In genomic region chr13:46023630-46024041, GRCm38 (mm10) we compare ENCODE assay signal across 13 mouse cellular contexts. TPM values are rescaled to one million over a fixed set of nuclear protein-coding genes. Genes with fewer than 3 reads are reported as not detected.
DNase-seq lines count a peak whose midpoint lies in the region; ATAC-seq and TF ChIP-seq lines count a peak whose summit lies in the region.
"Had no signal": no experiment of that assay in that cellular context is flagged by ENCODE, and none has a peak within 500 bp of the region (broad histone marks: within the 10 kb centered on the region; RNA-seq: fewer than 3 reads in every experiment).

No protein-coding gene starts in this region.

- H3K4me1 ChIP-seq in forebrain, embryonic 14.5 days (ENCODE audit: control insufficient read depth, insufficient read depth, low read length) = peaks cover 17% of the 10 kb centered on the region
- H3K4me1 ChIP-seq in forebrain, embryonic 11.5 days (replicated peaks; ENCODE audit: control insufficient read depth, insufficient read depth, low read length) = 0 out of 2 replicates have a peak, but pooled peaks cover 3% of the 10 kb centered on the region
- H3K4me1 ChIP-seq in lung, embryonic 14.5 days (ENCODE audit: insufficient read depth) = peaks cover 15% of the 10 kb centered on the region; the same call in 1 of the 2 replicates

- no peak overlapping the region for H3K9ac ChIP-seq in forebrain, embryonic 14.5 days (ENCODE audit: low read length)
- H3K9ac ChIP-seq in forebrain, embryonic 11.5 days (ENCODE audit: low read length) = no peak overlapping the region
- no peak overlapping the region for H3K9ac ChIP-seq in lung, embryonic 14.5 days
- H3K9ac ChIP-seq: embryonic facial prominence, embryonic 12.5 days; intestine, embryonic 15.5 days; limb, embryonic 12.5 days had no signal

- TF ChIP-seq CTCF in lung, embryonic 14.5 days (IDR thresholded peaks at IDR 0.05; ENCODE audit: low read depth) = no peak

- no peak for DNase-seq in forebrain, embryonic 14.5 days (ENCODE audit: low spot score)
- no peak for DNase-seq in forebrain, embryonic 11.5 days (ENCODE audit: low spot score)
- DNase-seq in lung, embryonic 14.5 days = peak; percentile 68
- DNase-seq in lung, postnatal 4 days = no peak
- DNase-seq in Muller cell, postnatal 12 days (ENCODE audit: inconsistent ontology term) = peak; percentile 68
- DNase-seq in retina, embryonic 14.5 days (ENCODE audit: low spot score) = peak; percentile 61
- DNase-seq in heart, adult 18-20 months = no peak
- DNase-seq in right cerebral cortex, postnatal 4 days = no peak
- DNase-seq: cerebellum, adult 9-11 months had no signal

- H3K27ac ChIP-seq in forebrain, embryonic 14.5 days (ENCODE audit: low read depth, low read length) = no peak overlapping the region
- no peak overlapping the region for H3K27ac ChIP-seq in forebrain, embryonic 11.5 days (ENCODE audit: low read depth, low read length)
- H3K27ac ChIP-seq in lung, embryonic 14.5 days (ENCODE audit: low read depth) = no peak overlapping the region
- H3K27ac ChIP-seq: embryonic facial prominence, embryonic 12.5 days; intestine, embryonic 15.5 days; limb, embryonic 12.5 days had no signal

- H3K27me3 ChIP-seq in forebrain, embryonic 14.5 days (replicated peaks; ENCODE audit: control insufficient read depth, insufficient read depth, low read length) = no peaks in the 10 kb centered on the region
- H3K27me3 ChIP-seq in forebrain, embryonic 11.5 days (ENCODE audit: control insufficient read depth, insufficient read depth, low read length) = no peaks in the 10 kb centered on the region
- no peaks in the 10 kb centered on the region for H3K27me3 ChIP-seq in lung, embryonic 14.5 days (ENCODE audit: insufficient read depth, low read length)
- H3K27me3 ChIP-seq: embryonic facial prominence, embryonic 12.5 days; intestine, embryonic 15.5 days; limb, embryonic 12.5 days had no signal

- 0 out of 2 replicates have a peak, but pooled peaks have one; percentile 15 for ATAC-seq in forebrain, embryonic 14.5 days
- ATAC-seq in forebrain, embryonic 11.5 days (replicated peaks; ENCODE audit: low FRiP score) = no peak
- ATAC-seq in lung, embryonic 14.5 days (ENCODE audit: insufficient read depth) = no peak
- ATAC-seq: activated CD4-positive, CD25-positive, alpha-beta regulatory T cell, adult 4 months; intestine, embryonic 15.5 days had no signal

- WGBS in forebrain, embryonic 14.5 days = 38% methylated on average over 5 of the region's 5 CpGs
- 77% methylated on average over 5 of the region's 5 CpGs for WGBS in forebrain, embryonic 11.5 days
- WGBS in lung, embryonic 14.5 days = 50% methylated on average over 5 of the region's 5 CpGs

- H3K4me2 ChIP-seq in forebrain, embryonic 14.5 days (ENCODE audit: low read length) = no peak overlapping the region
- no peak overlapping the region for H3K4me2 ChIP-seq in forebrain, embryonic 11.5 days (ENCODE audit: low read depth, low read length, severe bottlenecking)
- no peak overlapping the region for H3K4me2 ChIP-seq in lung, embryonic 14.5 days
- H3K4me2 ChIP-seq: embryonic facial prominence, embryonic 12.5 days; intestine, embryonic 15.5 days; limb, embryonic 12.5 days had no signal

- H3K9me3 ChIP-seq in forebrain, embryonic 14.5 days (replicated peaks; ENCODE audit: control insufficient read depth, low read length) = no peaks in the 10 kb centered on the region
- H3K9me3 ChIP-seq in forebrain, embryonic 11.5 days (ENCODE audit: control insufficient read depth, low read length) = no peaks in the 10 kb centered on the region
- no peaks in the 10 kb centered on the region for H3K9me3 ChIP-seq in lung, embryonic 14.5 days (ENCODE audit: low read depth, low read length)
- H3K9me3 ChIP-seq: embryonic facial prominence, embryonic 12.5 days; intestine, embryonic 15.5 days; limb, embryonic 12.5 days had no signal

- H3K4me3 ChIP-seq in forebrain, embryonic 14.5 days (ENCODE audit: low read depth, low read length) = no peak overlapping the region
- H3K4me3 ChIP-seq in forebrain, embryonic 11.5 days (ENCODE audit: low read depth, low read length) = no peak overlapping the region
- no peak overlapping the region for H3K4me3 ChIP-seq in lung, embryonic 14.5 days (ENCODE audit: low read depth, low read length)
- H3K4me3 ChIP-seq: embryonic facial prominence, embryonic 12.5 days; intestine, embryonic 15.5 days; limb, embryonic 12.5 days had no signal

- no peaks in the 10 kb centered on the region for H3K36me3 ChIP-seq in forebrain, embryonic 14.5 days (ENCODE audit: control insufficient read depth, insufficient read depth, low read length)
- H3K36me3 ChIP-seq in forebrain, embryonic 11.5 days (ENCODE audit: control insufficient read depth, insufficient read depth, low read length) = no peaks in the 10 kb centered on the region
- H3K36me3 ChIP-seq in lung, embryonic 14.5 days (ENCODE audit: insufficient read depth) = no peaks in the 10 kb centered on the region
- H3K36me3 ChIP-seq: embryonic facial prominence, embryonic 12.5 days; intestine, embryonic 15.5 days; limb, embryonic 12.5 days had no signal

RNA-seq across cellular contexts. Expression of gene Atxn1, which starts 58.8 kb away (rescaled TPM):
- 4.3 and 6.6 TPM in 2 replicates for polyA plus RNA-seq in forebrain, embryonic 14.5 days (2014; fragmentation: Nextera tagmentation; extraction: Ambion mirVana)
- 2.2 and 3.3 TPM in 2 replicates for polyA plus RNA-seq in forebrain, embryonic 11.5 days (2014; fragmentation: Nextera tagmentation; extraction: Ambion mirVana)
- 3.9 and 6.4 TPM in 2 replicates for polyA plus RNA-seq in lung, embryonic 14.5 days (2014; fragmentation: Nextera tagmentation; extraction: Ambion mirVana)
- total RNA-seq in heart, adult 18-20 months (2021) = 10 to 100 TPM; 28.5 to 34.3 TPM

Comparison
In these comparisons a context has a peak if more than half of its experiments do, and no peak if none do; other contexts are left out.
1. DNase-seq: peak in lung, embryonic 14.5 days (single experiment), Muller cell, postnatal 12 days (single experiment) and retina, embryonic 14.5 days (single experiment); none in forebrain, embryonic 14.5 days (single experiment), forebrain, embryonic 11.5 days (single experiment), lung, postnatal 4 days (0 of 2), heart, adult 18-20 months (0 of 2) and right cerebral cortex, postnatal 4 days (single experiment).